Mouse (Mus musculus): ENCODE measurements at regions not wholly inside any gene's neighbourhood (a gene's known extent, or its start where the extent isn't known, plus 50 kb on each side); places are given as distances from the start of the nearest gene placed in this dataset.

GRCm38 (mm10) chr5:42980946-42981650, 251.9 kb upstream of the Cpeb2 start:
- TF ChIP-seq MAX (IDR thresholded peaks at IDR 0.05; ENCODE audit: low read length) (no peak), POLR2A (IDR thresholded peaks at IDR 0.05; ENCODE audit: low read depth, low read length) (no peak), PAX5 (IDR thresholded peaks at IDR 0.05; ENCODE audit: low read length) (no peak), ZKSCAN1 (IDR thresholded peaks at IDR 0.05; ENCODE audit: borderline replicate concordance, low read depth, low read length) (no peak)
